Mouse (Mus musculus): Measurements from ENCODE around the gene Stmn3. TPM values are rescaled to one million over a fixed set of nuclear protein-coding genes. Genes with fewer than 3 reads are reported as not detected.
A peak's percentile ranks its signal among the peaks of the same experiment; 100 is the strongest.
"Not testable (repeated sequence)": the region's sequence is repeated elsewhere in the genome, so short reads cannot be mapped to it uniquely, and the experiment has no call there.

The Stmn3 gene
- polyA plus RNA-seq, 1 experiment from 2014 or later = 0.84 TPM

GRCm38 (mm10) chr2:181313344-181314079, 788 bp downstream of the Stmn3 start:
- peak overlapping the region; percentile 35; the same call in 1 of the 2 replicates for H3K4me2 ChIP-seq (replicated peaks)
- H3K9ac ChIP-seq = no peak overlapping the region
- ATAC-seq (ENCODE audit: low FRiP score, low read depth) = peak; percentile 51; the same call in 1 of the 2 replicates
- peaks cover 6% of the 10 kb centered on the region for H3K4me1 ChIP-seq
- H3K27ac ChIP-seq = no peak overlapping the region
- H3K27me3 ChIP-seq = peaks cover 80% of the 10 kb centered on the region
- 3% methylated on average over 35 of the region's 35 CpGs for WGBS
- no peaks in the 10 kb centered on the region for H3K9me3 ChIP-seq
- H3K4me3 ChIP-seq = peak overlapping the region; percentile 15
- no peaks in the 10 kb centered on the region for H3K36me3 ChIP-seq

- Histone ChIP-seq H3K27ac (no peak overlapping the region), H3K27me3 (peaks cover 85% of the 10 kb centered on the region), H3K4me1 (peaks cover 6% of the 10 kb centered on the region), H3K4me3 (no peak overlapping the region), H3K9ac (no peak overlapping the region), H3K36me3 (no peaks in the 10 kb centered on the region), H3K4me2 (replicated peaks) (no peak overlapping the region), H3K9me3 (no peaks in the 10 kb centered on the region)
- ATAC-seq (ENCODE audit: low FRiP score, low read depth) = no peak
- WGBS = 8% methylated on average over 5 of the region's 5 CpGs
Observed at GRCm38 (mm10) chr2:181313006-181313343, 1.3 kb downstream of the Stmn3 start.

GRCm38 (mm10) chr2:181312435-181312834, 1.9 kb downstream of the Stmn3 start:
- WGBS = 71% methylated on average over 3 of the region's 3 CpGs
- Histone ChIP-seq H3K9ac (no peak overlapping the region), H3K9me3 (no peaks in the 10 kb centered on the region), H3K4me2 (replicated peaks) (no peak overlapping the region), H3K27ac (no peak overlapping the region), H3K4me3 (no peak overlapping the region), H3K36me3 (no peaks in the 10 kb centered on the region), H3K4me1 (peaks cover 6% of the 10 kb centered on the region), H3K27me3 (peaks cover 90% of the 10 kb centered on the region)
- ATAC-seq (ENCODE audit: low FRiP score, low read depth) = no peak

GRCm38 (mm10) chr2:181307144-181307804, 7.0 kb downstream of the Stmn3 start:
- peaks cover 65% of the 10 kb centered on the region for H3K27me3 ChIP-seq
- no peak overlapping the region for H3K9ac ChIP-seq
- H3K4me3 ChIP-seq = peak overlapping the region; percentile 14; the same call in 1 of the 2 replicates
- no peaks in the 10 kb centered on the region for H3K9me3 ChIP-seq
- no peaks in the 10 kb centered on the region for H3K36me3 ChIP-seq
- H3K4me1 ChIP-seq = 0 out of 2 replicates have a peak, but pooled peaks cover 7% of the 10 kb centered on the region
- peak overlapping the region; percentile 36 for H3K4me2 ChIP-seq (replicated peaks)
- no peak overlapping the region for H3K27ac ChIP-seq
- ATAC-seq (ENCODE audit: low FRiP score, low read depth) = no peak
- 9% methylated on average over 30 of the region's 30 CpGs for WGBS

- Histone ChIP-seq H3K4me2 (replicated peaks) (no peak overlapping the region), H3K4me1 (0 out of 2 replicates have a peak, but pooled peaks cover 7% of the 10 kb centered on the region), H3K27me3 (peaks cover 46% of the 10 kb centered on the region), H3K9ac (no peak overlapping the region), H3K36me3 (peaks cover 23% of the 10 kb centered on the region), H3K27ac (no peak overlapping the region), H3K4me3 (no peak overlapping the region), H3K9me3 (0 out of 2 replicates have a peak, but pooled peaks cover 5% of the 10 kb centered on the region)
- no peak for ATAC-seq (ENCODE audit: low FRiP score, low read depth)
- WGBS = 91% methylated on average over 1 of the region's 1 CpGs
Observed at GRCm38 (mm10) chr2:181304944-181305343, 9.4 kb downstream of the Stmn3 start.

- Histone ChIP-seq H3K9me3 (0 out of 2 replicates have a peak, but pooled peaks cover 5% of the 10 kb centered on the region), H3K27me3 (peaks cover 21% of the 10 kb centered on the region), H3K36me3 (peaks cover 27% of the 10 kb centered on the region), H3K9ac (no peak overlapping the region), H3K4me1 (0 out of 2 replicates have a peak, but pooled peaks cover 3% of the 10 kb centered on the region), H3K27ac (no peak overlapping the region), H3K4me3 (no peak overlapping the region), H3K4me2 (replicated peaks) (no peak overlapping the region)
- 20% methylated on average over 3 of the region's 3 CpGs for WGBS
- ATAC-seq (ENCODE audit: low FRiP score, low read depth) = no peak
Observed at GRCm38 (mm10) chr2:181302041-181302440, 12.3 kb downstream of the Stmn3 start.

GRCm38 (mm10) chr2:181290937-181291336, 23.4 kb downstream of the Stmn3 start:
- Histone ChIP-seq H3K36me3 (peaks cover 3% of the 10 kb centered on the region), H3K9ac (no peak overlapping the region), H3K9me3 (no peaks in the 10 kb centered on the region), H3K27me3 (no peaks in the 10 kb centered on the region), H3K4me2 (replicated peaks) (no peak overlapping the region), H3K4me3 (no peak overlapping the region), H3K27ac (no peak overlapping the region), H3K4me1 (peaks cover 16% of the 10 kb centered on the region)
- ATAC-seq (ENCODE audit: low FRiP score, low read depth) = no peak
- WGBS = 79% methylated on average over 1 of the region's 1 CpGs

GRCm38 (mm10) chr2:181288691-181289090, 25.6 kb downstream of the Stmn3 start:
- peaks cover 16% of the 10 kb centered on the region for H3K4me1 ChIP-seq
- H3K27ac ChIP-seq = no peak overlapping the region; the same call in 1 of the 2 replicates
- H3K9me3 ChIP-seq = no peaks in the 10 kb centered on the region
- H3K36me3 ChIP-seq = peaks cover 16% of the 10 kb centered on the region
- H3K9ac ChIP-seq = peak overlapping the region; percentile 87
- H3K4me2 ChIP-seq (replicated peaks) = peak overlapping the region; percentile 64
- H3K27me3 ChIP-seq = no peaks in the 10 kb centered on the region
- WGBS = 76% methylated on average over 3 of the region's 3 CpGs
- H3K4me3 ChIP-seq = peak overlapping the region; percentile 63
- ATAC-seq (ENCODE audit: low FRiP score, low read depth) = no peak

- peak within 1 kb of the TSS; percentile 87 for H3K9ac ChIP-seq
- peaks cover 22% of the 10 kb centered on the region for H3K36me3 ChIP-seq
- H3K4me2 ChIP-seq (replicated peaks) = peak within 1 kb of the TSS; percentile 68
- 8% methylated on average over 34 of the region's 38 CpGs for WGBS
- not testable (repeated sequence) for H3K9me3 ChIP-seq, H3K27me3 ChIP-seq
- peak; percentile 97 for ATAC-seq (ENCODE audit: low FRiP score, low read depth)
- H3K4me3 ChIP-seq = peak within 1 kb of the TSS; percentile 63
- H3K4me1 ChIP-seq = peaks cover 16% of the 10 kb centered on the region
- H3K27ac ChIP-seq = peak within 1 kb of the TSS; percentile 94
Observed at GRCm38 (mm10) chr2:181287958-181288350, 26.3 kb downstream of the Stmn3 start, which contains the start of gene Gmeb2. TSS of gene Gmeb2 (minus strand) at chr2:181288035.

- H3K27me3 ChIP-seq = no peaks in the 10 kb centered on the region
- no peaks in the 10 kb centered on the region for H3K9me3 ChIP-seq
- peak overlapping the region; percentile 94 for H3K27ac ChIP-seq
- peak overlapping the region; percentile 87 for H3K9ac ChIP-seq
- peak; percentile 82 for ATAC-seq (ENCODE audit: low FRiP score, low read depth)
- H3K36me3 ChIP-seq = peaks cover 22% of the 10 kb centered on the region
- H3K4me2 ChIP-seq (replicated peaks) = peak overlapping the region; percentile 68
- H3K4me3 ChIP-seq = peak overlapping the region; percentile 63
- peaks cover 16% of the 10 kb centered on the region for H3K4me1 ChIP-seq
- WGBS = under 1% methylated on average over 41 of the region's 71 CpGs
Observed at GRCm38 (mm10) chr2:181287338-181287957, 26.9 kb downstream of the Stmn3 start.

GRCm38 (mm10) chr2:181286629-181287337, 27.5 kb downstream of the Stmn3 start:
- Histone ChIP-seq H3K4me2 (replicated peaks) (peak overlapping the region; percentile 68), H3K9me3 (no peaks in the 10 kb centered on the region), H3K27ac (peak overlapping the region; percentile 94), H3K4me1 (peaks cover 16% of the 10 kb centered on the region), H3K36me3 (peaks cover 27% of the 10 kb centered on the region), H3K27me3 (no peaks in the 10 kb centered on the region), H3K4me3 (peak overlapping the region; percentile 63), H3K9ac (peak overlapping the region; percentile 87)
- WGBS = 51% methylated on average over 6 of the region's 6 CpGs
- ATAC-seq (ENCODE audit: low FRiP score, low read depth) = no peak
